27 mouse cellular contexts compared by ENCODE assay signal in the genomic region with DNA sequence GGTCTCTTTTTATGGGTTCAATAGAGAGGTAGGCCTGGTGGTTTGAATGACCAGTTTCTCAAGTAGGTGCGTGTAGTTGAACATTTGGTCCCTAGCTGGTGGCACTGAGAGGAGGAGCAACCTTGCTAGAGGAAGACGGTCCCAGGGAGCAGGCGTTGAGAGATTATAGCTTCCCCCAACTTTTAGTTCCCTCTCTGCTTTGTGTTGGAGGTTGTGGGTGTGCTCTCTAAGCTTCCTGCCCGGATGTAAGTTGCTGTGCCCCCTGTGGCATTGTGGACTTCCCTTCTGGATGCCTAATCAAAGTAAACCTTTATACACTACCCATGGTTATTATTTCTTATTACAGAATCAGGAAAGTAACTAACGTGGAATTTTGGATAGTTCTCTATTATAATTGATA. TPM values are rescaled to one million over a fixed set of nuclear protein-coding genes. Genes with fewer than 3 reads are reported as not detected.
"Had no signal": no experiment of that assay in that cellular context is flagged by ENCODE, and none has a peak within 500 bp of the region (broad histone marks: within the 10 kb centered on the region; RNA-seq: fewer than 3 reads in every experiment).

No protein-coding gene starts in this region.

- H3K36me3 ChIP-seq: kidney, embryonic 15.5 days; midbrain, embryonic 13.5 days had no signal

- H3K4me3 ChIP-seq: kidney, embryonic 15.5 days; left cerebral cortex, adult 2 months; midbrain, embryonic 13.5 days; myocyte had no signal

- H3K4me1 ChIP-seq: kidney, embryonic 15.5 days; midbrain, embryonic 13.5 days had no signal

- DNase-seq: layer of hippocampus, postnatal 36 days; liver, postnatal 0 days; lung, embryonic 14.5 days; right cerebral cortex, adult 18-20 months; right cerebral cortex, postnatal 14 days; right cerebral cortex, postnatal 4 days; thymus, adult 2 months; thymus, postnatal 25 days had no signal

- ATAC-seq: liver, postnatal 0 days; lung, postnatal 0 days; midbrain, embryonic 13.5 days; midbrain, embryonic 16.5 days had no signal

- H3K9me3 ChIP-seq: kidney, embryonic 15.5 days; midbrain, embryonic 13.5 days had no signal

- H3K27me3 ChIP-seq: kidney, embryonic 15.5 days; midbrain, embryonic 13.5 days had no signal

- H3K4me2 ChIP-seq: kidney, embryonic 15.5 days; liver, embryonic 11.5 days; lung, embryonic 14.5 days; midbrain, embryonic 13.5 days had no signal

- H3K9ac ChIP-seq: kidney, embryonic 15.5 days; liver, embryonic 14.5 days; liver, postnatal 0 days; lung, embryonic 14.5 days; midbrain, embryonic 13.5 days had no signal

- H3K27ac ChIP-seq: kidney, embryonic 15.5 days; left cerebral cortex, adult 2 months; liver, embryonic 14.5 days; macrophage; midbrain, embryonic 13.5 days; stomach, postnatal 0 days had no signal

RNA-seq across cellular contexts. Expression of gene Pou1f1, which starts 24.3 kb away (rescaled TPM):
- total RNA-seq: layer of hippocampus, adult 8-10 months; layer of hippocampus, postnatal 10 days; layer of hippocampus, postnatal 36 days; left cerebral cortex, adult 2 months; left cerebral cortex, postnatal 10 days; left cerebral cortex, postnatal 36 days; monocyte, adult 5-6 weeks had no signal
- polyA plus RNA-seq: kidney, embryonic 15.5 days; limb, embryonic 11.5 days; liver, embryonic 11.5 days; liver, embryonic 14.5 days; liver, postnatal 0 days; lung, embryonic 14.5 days; lung, postnatal 0 days; macrophage; midbrain, embryonic 13.5 days; midbrain, embryonic 16.5 days; myocyte; neural tube, embryonic 11.5 days; stomach, embryonic 14.5 days; urinary bladder, adult 2 months had no signal
